Mouse (Mus musculus): ENCODE measurements around the gene Nr1h4.

- TF ChIP-seq USF1 (IDR thresholded peaks at IDR 0.05; ENCODE audit: low read depth) (no peak), MAX (IDR thresholded peaks at IDR 0.05) (no peak), MYOG (IDR thresholded peaks at IDR 0.05; ENCODE audit: control insufficient read depth, extremely low read depth, insufficient read length) (no peak), CTCF (IDR thresholded peaks at IDR 0.05; ENCODE audit: control insufficient read depth, insufficient read depth, insufficient read length) (no peak), CEBPB (IDR thresholded peaks at IDR 0.05; ENCODE audit: low read depth) (no peak)
These were observed 51.2 kb downstream of the Nr1h4 start for GRCm38 (mm10) chr10:89482142-89482681.

Measured in C2C12 (cell line).